Mouse (Mus musculus) kidney, postnatal 0 days (tissue): ENCODE data around the gene Plekhm2. TPM values are rescaled to one million over a fixed set of nuclear protein-coding genes. Genes with fewer than 3 reads are reported as not detected.
A peak's percentile ranks its signal among the peaks of the same experiment; 100 is the strongest.

Source experiments
- ATAC-seq: fragments of 200-750 bp; cut with Nextera tagmentation; replicated peaks from 2 replicates; pipeline ENCODE4 v1.8.0; 2017; ENCODE audit warnings: low read depth, moderate number of reproducible peaks, moderate TSS enrichment, moderate library complexity; ENCODE audit not compliant: low FRiP score
- DNase-seq: peaks from one replicate; pipeline ENCODE4 v3.0.0-alpha.2; 2016; ENCODE audit warnings: low spot score
- H3K27ac ChIP-seq: fragments of 300-500 bp; sonication (generic); 2 replicates; pipeline ENCODE4 v1.5.1; 2014; ENCODE audit warnings: mild to moderate bottlenecking
- H3K27me3 ChIP-seq: fragments of 300-500 bp; sonication (generic); 2 replicates; pipeline ENCODE4 v1.6.1; 2014; ENCODE audit warnings: low read length, mixed read lengths; ENCODE audit not compliant: insufficient read depth
- H3K36me3 ChIP-seq: fragments of 300-500 bp; sonication (generic); 2 replicates; pipeline ENCODE4 v1.6.1; 2014; ENCODE audit warnings: low read length, mixed read lengths; ENCODE audit not compliant: insufficient read depth
- H3K4me1 ChIP-seq: fragments of 300-500 bp; sonication (generic); replicated peaks from 2 replicates; pipeline ENCODE4 v1.6.1; 2014; ENCODE audit warnings: antibody characterized with exemption, low read length, mixed read lengths; ENCODE audit not compliant: insufficient read depth
- H3K4me2 ChIP-seq: fragments of 300-500 bp; sonication (generic); 2 replicates; pipeline ENCODE4 v1.6.1; 2014; ENCODE audit warnings: mild to moderate bottlenecking, low read length, moderate library complexity, mixed read lengths
- H3K4me3 ChIP-seq: fragments of 300-500 bp; sonication (generic); replicated peaks from 2 replicates; pipeline ENCODE4 v1.5.1; 2014; ENCODE audit warnings: low read depth, low read length
- H3K9ac ChIP-seq: fragments of 300-500 bp; sonication (generic); 2 replicates; pipeline ENCODE4 v1.6.1; 2014; ENCODE audit warnings: low read depth, low read length
- H3K9me3 ChIP-seq: fragments of 300-500 bp; sonication (generic); replicated peaks from 2 replicates; pipeline ENCODE4 v1.6.1; 2016; ENCODE audit warnings: low read length, inconsistent platforms, mixed read lengths
- CTCF ChIP-seq: IDR thresholded peaks from 2 replicates; pipeline ENCODE4 v1.5.1; 2016; ENCODE audit warnings: antibody characterized with exemption, low read depth, mild to moderate bottlenecking, moderate library complexity
- WGBS: fragments of 180-500 bp; shearing (Covaris S2); extraction: QIAGEN DNeasy Blood & Tissue Kit; methylation state at CpG from one replicate; pipeline ENCODE4 v1.1.7; 2014; 5-methylcytosine and 5-hydroxymethylcytosine counted together
- polyA plus RNA-seq: library from polyadenylated mRNA; unstranded; fragments of >200 nt; fragmentation: Nextera tagmentation; extraction: Ambion mirVana; gene quantifications from 2 replicates; pipeline ENCODE4 v1.2.1, GENCODE M21; 2015

Plekhm2 gene
- polyA plus RNA-seq, 1 experiment from 2014 or later = 6.2 TPM

GRCm38 (mm10) chr4:141581051-141581450 is 83.6 kb downstream of the Plekhm2 start:
- no peaks in the 10 kb centered on the region for H3K4me1 ChIP-seq
- no peak for ATAC-seq

GRCm38 (mm10) chr4:141578833-141579232 is 85.9 kb downstream of the Plekhm2 start:
- WGBS = 67% methylated on average over 3 of the region's 3 CpGs
- H3K4me2 ChIP-seq = no peak overlapping the region
- TF ChIP-seq CTCF = no peak
- ATAC-seq (no peak), DNase-seq (no peak)
- no peak overlapping the region for H3K4me3 ChIP-seq
- no peak overlapping the region for H3K27ac ChIP-seq
- H3K9me3 ChIP-seq = no peaks in the 10 kb centered on the region
- no peaks in the 10 kb centered on the region for H3K27me3 ChIP-seq
- H3K36me3 ChIP-seq = peaks cover 25% of the 10 kb centered on the region; the same call in 1 of the 2 replicates
- peaks cover 6% of the 10 kb centered on the region; the same call in 1 of the 2 replicates for H3K4me1 ChIP-seq
- H3K9ac ChIP-seq = no peak overlapping the region

More at GRCm38 (mm10) chr4:141581051-141581450, 83.6 kb downstream of the Plekhm2 start:
- no peak for DNase-seq
- Histone ChIP-seq H3K9me3 (no peaks in the 10 kb centered on the region), H3K4me3 (no peak overlapping the region), H3K9ac (no peak overlapping the region), H3K4me2 (no peak overlapping the region), H3K27me3 (no peaks in the 10 kb centered on the region), H3K27ac (no peak overlapping the region), H3K36me3 (peaks cover 33% of the 10 kb centered on the region; the same call in 1 of the 2 replicates)
- WGBS = 86% methylated on average over 13 of the region's 13 CpGs
- no peak for TF ChIP-seq CTCF

- no peaks in the 10 kb centered on the region for H3K9me3 ChIP-seq
- DNase-seq = no peak
- WGBS = 97% methylated on average over 7 of the region's 7 CpGs
- no peaks in the 10 kb centered on the region for H3K27me3 ChIP-seq
- peaks cover 6% of the 10 kb centered on the region; the same call in 1 of the 2 replicates for H3K4me1 ChIP-seq
- H3K27ac ChIP-seq = no peak overlapping the region
- no peak overlapping the region for H3K9ac ChIP-seq
- H3K4me3 ChIP-seq = no peak overlapping the region
- H3K4me2 ChIP-seq = no peak overlapping the region
- no peak for ATAC-seq
- 0 out of 2 replicates have a peak, but pooled peaks cover 11% of the 10 kb centered on the region for H3K36me3 ChIP-seq
- TF ChIP-seq CTCF = peak; percentile 35; the same call in 1 of the 2 replicates
Observed at GRCm38 (mm10) chr4:141576877-141577276, 87.8 kb downstream of the Plekhm2 start.

GRCm38 (mm10) chr4:141576404-141576803 is 88.3 kb downstream of the Plekhm2 start:
- WGBS = 76% methylated on average over 11 of the region's 11 CpGs
- DNase-seq (no peak), ATAC-seq (no peak)
- no peak for TF ChIP-seq CTCF
- H3K4me1 ChIP-seq = peaks cover 6% of the 10 kb centered on the region; the same call in 1 of the 2 replicates
- H3K27ac ChIP-seq = no peak overlapping the region
- H3K4me3 ChIP-seq = no peak overlapping the region
- no peaks in the 10 kb centered on the region for H3K9me3 ChIP-seq
- no peaks in the 10 kb centered on the region for H3K27me3 ChIP-seq
- no peak overlapping the region for H3K9ac ChIP-seq
- 0 out of 2 replicates have a peak, but pooled peaks cover 10% of the 10 kb centered on the region for H3K36me3 ChIP-seq
- H3K4me2 ChIP-seq = no peak overlapping the region

Other genes with a start within 250 kb of the Plekhm2 start
- 155 and 161 TPM in 2 replicates for gene Clcnkb, start 248.9 kb downstream of the Plekhm2 start, polyA plus RNA-seq
- 0.29 and 0.41 TPM in 2 replicates for gene Hspb7, start 244.1 kb downstream of the Plekhm2 start, polyA plus RNA-seq
- 0.41 and 0.47 TPM in 2 replicates for gene Srarp, start 228.8 kb downstream of the Plekhm2 start, polyA plus RNA-seq
- 24.6 and 26.4 TPM in 2 replicates for gene Zbtb17, start 220.2 kb downstream of the Plekhm2 start, polyA plus RNA-seq
- gene Spen, start 126.3 kb downstream of the Plekhm2 start, polyA plus RNA-seq = 6.2 and 6.6 TPM in 2 replicates
- gene Fblim1, start 58.8 kb downstream of the Plekhm2 start, polyA plus RNA-seq = 58.1 and 64.6 TPM in 2 replicates
- gene Tmem82, start 46.3 kb downstream of the Plekhm2 start, polyA plus RNA-seq = 7.7 and 9.5 TPM in 2 replicates
- 1.9 and 2.3 TPM in 2 replicates for gene Slc25a34, start 41.1 kb downstream of the Plekhm2 start, polyA plus RNA-seq
- not detected in 2 replicates for gene Rsc1a1, start 20.7 kb upstream of the Plekhm2 start, polyA plus RNA-seq
- gene Ddi2, start 58.5 kb upstream of the Plekhm2 start, polyA plus RNA-seq = 16.4 and 16.8 TPM in 2 replicates
- 1.4 and 1.8 TPM in 2 replicates for gene Agmat, start 81.8 kb upstream of the Plekhm2 start, polyA plus RNA-seq
- gene Dnajc16, start 126.0 kb upstream of the Plekhm2 start, polyA plus RNA-seq = 4.8 and 5.2 TPM in 2 replicates
- gene Casp9, start 128.7 kb upstream of the Plekhm2 start, polyA plus RNA-seq = 20.0 and 23.0 TPM in 2 replicates
- 0.18 TPM in 1 of 2 replicates, not detected in the other for gene Cela2a, start 161.3 kb upstream of the Plekhm2 start, polyA plus RNA-seq
- gene Ctrc, start 181.5 kb upstream of the Plekhm2 start, polyA plus RNA-seq = not detected in 2 replicates
- 48.3 and 51.3 TPM in 2 replicates for gene Efhd2, start 210.0 kb upstream of the Plekhm2 start, polyA plus RNA-seq